In genomic region chr11:83441235-83441634, GRCm38 (mm10) we compare ENCODE assay signal across 9 mouse cellular contexts. TPM values are rescaled to one million over a fixed set of nuclear protein-coding genes. Genes with fewer than 3 reads are reported as not detected.
DNase-seq lines count a peak whose midpoint lies in the region; ATAC-seq and TF ChIP-seq lines count a peak whose summit lies in the region.
"Had no signal": no experiment of that assay in that cellular context is flagged by ENCODE, and none has a peak within 500 bp of the region (broad histone marks: within the 10 kb centered on the region; RNA-seq: fewer than 3 reads in every experiment).

No protein-coding gene starts in this region.

- TF ChIP-seq POLR2A in cerebellum, adult 2 months (IDR thresholded peaks at IDR 0.05; ENCODE audit: borderline replicate concordance, insufficient read depth, low read length) = no peak
- no peak for TF ChIP-seq POLR2A in testis, adult 2 months (IDR thresholded peaks at IDR 0.05; ENCODE audit: control insufficient read depth, low read depth, low read length)

- no peaks in the 10 kb centered on the region for H3K4me1 ChIP-seq in cerebellum, adult 2 months (ENCODE audit: control insufficient read depth, insufficient read depth, low read length)
- H3K4me1 ChIP-seq in testis, adult 2 months (ENCODE audit: control insufficient read depth, insufficient read depth, low read length) = peaks cover 25% of the 10 kb centered on the region
- H3K4me1 ChIP-seq in kidney, embryonic 16.5 days (ENCODE audit: insufficient read depth, low read length) = peaks cover 10% of the 10 kb centered on the region
- peaks cover 3% of the 10 kb centered on the region; the same call in 1 of the 2 replicates for H3K4me1 ChIP-seq in forebrain, embryonic 14.5 days (ENCODE audit: control insufficient read depth, insufficient read depth, low read length)

- peaks cover 3% of the 10 kb centered on the region for H3K27me3 ChIP-seq in cerebellum, adult 2 months (ENCODE audit: control insufficient read depth, insufficient read depth, low read length)
- no peaks in the 10 kb centered on the region; the same call in 1 of the 2 replicates for H3K27me3 ChIP-seq in testis, adult 2 months (ENCODE audit: control insufficient read depth, insufficient read depth, low read length)
- peaks cover 50% of the 10 kb centered on the region for H3K27me3 ChIP-seq in kidney, embryonic 16.5 days (ENCODE audit: insufficient read depth, low read length)
- H3K27me3 ChIP-seq in forebrain, embryonic 14.5 days (replicated peaks; ENCODE audit: control insufficient read depth, insufficient read depth, low read length) = peaks cover 43% of the 10 kb centered on the region

- peak overlapping the region; percentile 49 for H3K27ac ChIP-seq in cerebellum, adult 2 months (ENCODE audit: insufficient read depth, low read length)
- no peak overlapping the region for H3K27ac ChIP-seq in testis, adult 2 months (ENCODE audit: control insufficient read depth, insufficient read depth, low read depth, low read length)
- no peak overlapping the region for H3K27ac ChIP-seq in kidney, embryonic 16.5 days (ENCODE audit: low read length)
- no peak overlapping the region for H3K27ac ChIP-seq in forebrain, embryonic 14.5 days (ENCODE audit: low read depth, low read length)

- H3K36me3 ChIP-seq in testis, adult 2 months (ENCODE audit: control insufficient read depth, insufficient read depth, low read length) = no peaks in the 10 kb centered on the region
- no peaks in the 10 kb centered on the region for H3K36me3 ChIP-seq in kidney, embryonic 16.5 days (ENCODE audit: insufficient read depth, low read length)
- H3K36me3 ChIP-seq in forebrain, embryonic 14.5 days (ENCODE audit: control insufficient read depth, insufficient read depth, low read length) = no peaks in the 10 kb centered on the region

- no peak for TF ChIP-seq CTCF in cerebellum, adult 2 months (IDR thresholded peaks at IDR 0.05; ENCODE audit: borderline replicate concordance, insufficient read depth, low read depth, low read length)
- TF ChIP-seq CTCF in testis, adult 2 months (IDR thresholded peaks at IDR 0.05; ENCODE audit: control insufficient read depth, insufficient read depth, insufficient replicate concordance, low read depth, low read length) = no peak

- 39% methylated on average over 7 of the region's 7 CpGs for WGBS in cerebellum, adult 2 months
- 47% methylated on average over 7 of the region's 7 CpGs for WGBS in kidney, embryonic 16.5 days
- WGBS in forebrain, embryonic 14.5 days = 31% methylated on average over 7 of the region's 7 CpGs

- no peak overlapping the region for H3K4me3 ChIP-seq in cerebellum, adult 2 months (replicated peaks; ENCODE audit: insufficient read depth, low read depth, low read length)
- peak overlapping the region; percentile 89 for H3K4me3 ChIP-seq in testis, adult 2 months (ENCODE audit: control insufficient read depth, low read depth, low read length)
- H3K4me3 ChIP-seq in kidney, embryonic 16.5 days (ENCODE audit: low read length) = no peak overlapping the region
- H3K4me3 ChIP-seq in forebrain, embryonic 14.5 days (ENCODE audit: low read depth, low read length) = no peak overlapping the region

- no peaks in the 10 kb centered on the region for H3K9me3 ChIP-seq in kidney, embryonic 16.5 days (ENCODE audit: low read length)
- H3K9me3 ChIP-seq in forebrain, embryonic 14.5 days (replicated peaks; ENCODE audit: control insufficient read depth, low read length) = no peaks in the 10 kb centered on the region

- H3K4me2 ChIP-seq in kidney, embryonic 16.5 days (replicated peaks; ENCODE audit: low read depth, low read length) = peak overlapping the region; percentile 99
- no peak overlapping the region for H3K4me2 ChIP-seq in forebrain, embryonic 14.5 days (ENCODE audit: low read length)

- DNase-seq in cerebellum, adult 2 months = no peak
- DNase-seq in cerebellum, adult 18-20 months = no peak
- DNase-seq in testis, postnatal 14 days (ENCODE audit: low spot score) = no peak
- no peak for DNase-seq in thymus, adult 18-20 months
- DNase-seq in frontal cortex, postnatal 14 days (ENCODE audit: low spot score in 2 of 2) = no peak
- no peak for DNase-seq in forebrain, embryonic 14.5 days (ENCODE audit: low spot score)

- no peak overlapping the region for H3K9ac ChIP-seq in kidney, embryonic 16.5 days (replicated peaks; ENCODE audit: low read length)
- no peak overlapping the region for H3K9ac ChIP-seq in forebrain, embryonic 14.5 days (ENCODE audit: low read length)

- ATAC-seq in kidney, embryonic 16.5 days (ENCODE audit: low FRiP score, low TSS enrichment) = no peak
- no peak for ATAC-seq in forebrain, embryonic 14.5 days

RNA-seq across cellular contexts. Expression of gene 1700020L24Rik, which starts 3.8 kb away (rescaled TPM):
- 1.5 and 3.1 TPM in 2 replicates for polyA plus RNA-seq in cerebellum, adult 2 months (2012; rRNA removed)
- 256 and 289 TPM in 2 replicates for polyA plus RNA-seq in testis, adult 2 months (2012; rRNA removed)
- not detected in 2 replicates for polyA plus RNA-seq in kidney, embryonic 16.5 days (2015; fragmentation: Nextera tagmentation; extraction: Ambion mirVana)
- 0.36 TPM in 1 of 2 replicates, not detected in the other for polyA plus RNA-seq in forebrain, embryonic 14.5 days (2014; fragmentation: Nextera tagmentation; extraction: Ambion mirVana)

RNA-seq across cellular contexts. Expression of gene Gas2l2, which starts 12.0 kb away (rescaled TPM):
- 0.16 and 0.22 TPM in 2 replicates for polyA plus RNA-seq in cerebellum, adult 2 months (2012; rRNA removed)
- 0.08 TPM in 1 of 2 replicates, not detected in the other for polyA plus RNA-seq in testis, adult 2 months (2012; rRNA removed)
- not detected in 2 replicates for polyA plus RNA-seq in kidney, embryonic 16.5 days (2015; fragmentation: Nextera tagmentation; extraction: Ambion mirVana)
- 0.32 and 0.38 TPM in 2 replicates for polyA plus RNA-seq in forebrain, embryonic 14.5 days (2014; fragmentation: Nextera tagmentation; extraction: Ambion mirVana)
- polyA plus RNA-seq: C2C12 had no signal

RNA-seq across cellular contexts. Expression of gene Mmp28, which starts 21.6 kb away (rescaled TPM):
- 4.3 and 4.8 TPM in 2 replicates for polyA plus RNA-seq in cerebellum, adult 2 months (2012; rRNA removed)
- polyA plus RNA-seq in testis, adult 2 months (2012; rRNA removed) = 0.58 and 0.93 TPM in 2 replicates
- 1.7 and 1.8 TPM in 2 replicates for polyA plus RNA-seq in kidney, embryonic 16.5 days (2015; fragmentation: Nextera tagmentation; extraction: Ambion mirVana)
- 1.8 and 2.2 TPM in 2 replicates for polyA plus RNA-seq in forebrain, embryonic 14.5 days (2014; fragmentation: Nextera tagmentation; extraction: Ambion mirVana)

RNA-seq across cellular contexts. Expression of gene Taf15, which starts 31.7 kb away (rescaled TPM):
- polyA plus RNA-seq in cerebellum, adult 2 months (2012; rRNA removed) = 60.0 and 60.1 TPM in 2 replicates
- 32.4 and 49.6 TPM in 2 replicates for polyA plus RNA-seq in testis, adult 2 months (2012; rRNA removed)
- 8.3 and 14.6 TPM in 2 replicates for polyA plus RNA-seq in kidney, embryonic 16.5 days (2015; fragmentation: Nextera tagmentation; extraction: Ambion mirVana)
- 8.1 and 10.2 TPM in 2 replicates for polyA plus RNA-seq in forebrain, embryonic 14.5 days (2014; fragmentation: Nextera tagmentation; extraction: Ambion mirVana)

RNA-seq across cellular contexts. Expression of gene Rasl10b, which starts 32.3 kb away (rescaled TPM):
- 121 and 126 TPM in 2 replicates for polyA plus RNA-seq in cerebellum, adult 2 months (2012; rRNA removed)
- 2.0 and 2.1 TPM in 2 replicates for polyA plus RNA-seq in testis, adult 2 months (2012; rRNA removed)
- polyA plus RNA-seq in kidney, embryonic 16.5 days (2015; fragmentation: Nextera tagmentation; extraction: Ambion mirVana) = 0.39 and 0.57 TPM in 2 replicates
- 7.9 and 12.3 TPM in 2 replicates for polyA plus RNA-seq in forebrain, embryonic 14.5 days (2014; fragmentation: Nextera tagmentation; extraction: Ambion mirVana)

Comparison
In these comparisons a context has a peak if more than half of its experiments do, and no peak if none do; other contexts are left out.
1. RNA of gene 1700020L24Rik, which starts 3.8 kb away (polyA plus RNA-seq): 256 to 289 TPM in testis, adult 2 months; 1.5 to 3.1 TPM in cerebellum, adult 2 months, 0.36 TPM in forebrain, embryonic 14.5 days and not detected in kidney, embryonic 16.5 days; every median in the first group is over 10 times any median in the second.